Mouse (Mus musculus) embryonic fibroblast, embryonic 13.5 days (primary cell): ENCODE measurements around the gene Scaf4.

Experiments used
- CTCF ChIP-seq: IDR thresholded peaks from 2 replicates; pipeline ENCODE4 v1.5.1; 2011; ENCODE audit warnings: mild to moderate bottlenecking, control low read depth, low read length, moderate library complexity, borderline replicate concordance; ENCODE audit not compliant: insufficient read depth
- POLR2A ChIP-seq: IDR thresholded peaks from 2 replicates; pipeline ENCODE4 v1.6.1; 2011; ENCODE audit warnings: low read depth, mild to moderate bottlenecking, control low read depth, low read length, moderate library complexity

DNA sequence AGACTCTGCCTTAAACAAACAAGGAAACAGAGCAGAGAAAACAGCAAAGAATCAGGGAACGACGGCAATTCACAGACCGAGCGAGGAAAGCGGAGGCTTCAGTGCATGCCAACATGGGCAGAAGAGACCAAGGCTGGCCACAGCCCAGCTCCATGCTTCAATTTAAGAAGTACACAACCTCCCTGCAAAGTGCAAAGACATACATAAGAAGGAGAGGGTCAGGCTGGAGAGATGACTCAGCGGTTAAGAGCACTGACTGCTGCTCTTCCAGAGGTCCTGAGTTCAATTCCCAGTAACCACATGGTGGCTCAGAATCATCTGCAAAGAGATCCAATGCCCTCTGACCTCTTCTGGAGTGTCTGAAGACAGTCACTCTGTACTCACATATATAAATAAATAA is 100.2 kb downstream of the Scaf4 start:
- TF ChIP-seq CTCF (no peak), POLR2A (no peak)
